8 mouse cellular contexts compared by ENCODE assay signal in the genomic region with DNA sequence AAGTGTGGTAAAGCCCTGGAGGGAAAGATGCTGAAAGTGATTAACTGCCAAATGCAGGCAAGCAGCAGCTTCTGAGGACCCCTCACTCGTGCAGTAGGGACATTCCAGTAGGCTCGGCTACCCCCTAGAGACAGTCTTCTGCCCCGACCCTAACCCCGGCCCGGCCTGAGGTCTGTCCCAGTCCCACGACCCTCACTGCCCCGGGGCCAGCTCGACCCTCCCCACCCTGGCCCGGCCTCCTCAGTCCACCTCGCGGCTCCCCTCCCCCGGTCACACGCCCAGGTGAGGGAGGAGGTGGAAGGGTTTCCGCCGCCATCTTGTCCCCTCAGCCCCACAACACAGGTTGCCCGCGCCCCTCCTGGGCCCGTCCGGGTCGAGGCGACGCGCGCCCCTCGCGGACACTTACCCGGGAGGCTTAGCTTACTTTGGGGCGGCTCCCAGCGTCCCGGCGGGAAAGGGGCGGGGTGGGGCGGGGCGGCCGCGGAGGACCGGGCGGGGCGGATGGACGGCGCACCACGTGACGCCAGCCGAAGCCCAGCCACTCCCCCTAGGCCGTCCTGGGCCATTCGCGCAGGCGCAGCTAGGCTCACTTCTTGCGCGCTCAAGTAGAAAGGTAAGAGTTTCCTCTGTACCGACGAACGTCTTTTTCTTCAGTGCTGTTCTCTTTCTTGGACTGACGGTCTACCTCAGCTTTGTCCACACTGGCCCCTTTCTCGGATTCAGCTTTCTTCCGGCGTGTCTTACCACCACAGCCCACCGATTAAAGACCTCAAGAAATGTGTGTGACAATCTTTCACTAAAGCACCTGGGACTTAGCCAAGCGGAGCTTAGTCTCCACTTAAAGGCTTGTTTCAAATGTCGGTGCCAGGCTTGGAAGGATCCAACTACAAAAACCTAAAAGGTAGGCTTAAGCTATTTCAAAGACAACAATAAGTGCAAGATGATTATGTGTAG. TPM values are rescaled to one million over a fixed set of nuclear protein-coding genes. Genes with fewer than 3 reads are reported as not detected.
DNase-seq lines count a peak whose midpoint lies in the region; ATAC-seq lines count a peak whose summit lies in the region.

A gene (minus strand): TSS at position 456 of the 954 bp plus-strand sequence.

- peak within 1 kb of the TSS; percentile 75 for H3K9ac ChIP-seq in hindbrain, embryonic 12.5 days

- H3K4me3 ChIP-seq in hindbrain, embryonic 12.5 days = peak within 1 kb of the TSS; percentile 80

- H3K4me1 ChIP-seq in hindbrain, embryonic 12.5 days = peaks cover 9% of the 10 kb centered on the region

- H3K9me3 ChIP-seq in hindbrain, embryonic 12.5 days (replicated peaks) = no peaks in the 10 kb centered on the region

- H3K27ac ChIP-seq in hindbrain, embryonic 12.5 days = peak within 1 kb of the TSS; percentile 77

- no peaks in the 10 kb centered on the region for H3K36me3 ChIP-seq in hindbrain, embryonic 12.5 days

- H3K27me3 ChIP-seq in hindbrain, embryonic 12.5 days = no peaks in the 10 kb centered on the region

- peak; percentile 93 for DNase-seq in Muller cell, postnatal 12 days (ENCODE audit: inconsistent ontology term)
- DNase-seq in cerebellum, adult 9-11 months = peak; percentile 88
- peak; percentile 57 to 89 for DNase-seq in frontal cortex, adult 2 months (ENCODE audit: extremely low spot score in 1 of 2, low spot score in 1 of 2)
- peak; percentile 66 to 83 for DNase-seq in layer of hippocampus, postnatal 14 days (ENCODE audit: low spot score in 2 of 2)
- peak; percentile 92 for DNase-seq in lung, postnatal 14 days
- DNase-seq in retina, adult 2 months (ENCODE audit: low read depth, low spot score) = peak; percentile 79
- peak; percentile 88 to 92 for DNase-seq in thymus, postnatal 36 days

- ATAC-seq in hindbrain, embryonic 12.5 days (ENCODE audit: low FRiP score) = peak; percentile 98

- H3K4me2 ChIP-seq in hindbrain, embryonic 12.5 days (replicated peaks) = peak within 1 kb of the TSS; percentile 58

- WGBS in hindbrain, embryonic 12.5 days = under 1% methylated on average over 56 of the region's 60 CpGs

RNA-seq across cellular contexts. Expression of the gene that starts here (rescaled TPM):
- 11.6 and 13.6 TPM in 2 replicates for polyA plus RNA-seq in frontal cortex, adult 2 months (2012; rRNA removed)
- polyA plus RNA-seq in hindbrain, embryonic 12.5 days (2016; fragmentation: Nextera tagmentation; extraction: Ambion mirVana) = 23.8 and 28.5 TPM in 2 replicates
- 10 to 100 TPM; 31.4 to 32.3 TPM for total RNA-seq in layer of hippocampus, postnatal 14 days (2021)

Comparison
In these comparisons a context has a peak if more than half of its experiments do, and no peak if none do; other contexts are left out.
1. Peak in every context shown above with its lines: DNase-seq, ATAC-seq, H3K4me3 ChIP-seq and H3K27ac ChIP-seq.